Mouse (Mus musculus): Measurements from ENCODE around the gene Scgb2b3.

Scgb2b3 gene

GRCm38 (mm10) chr7:31362022-31362560 is at the start of gene Scgb2b3:
Scgb2b3 (minus strand) TSS chr7:31362072.
- DNase-seq: no peak

DNA sequence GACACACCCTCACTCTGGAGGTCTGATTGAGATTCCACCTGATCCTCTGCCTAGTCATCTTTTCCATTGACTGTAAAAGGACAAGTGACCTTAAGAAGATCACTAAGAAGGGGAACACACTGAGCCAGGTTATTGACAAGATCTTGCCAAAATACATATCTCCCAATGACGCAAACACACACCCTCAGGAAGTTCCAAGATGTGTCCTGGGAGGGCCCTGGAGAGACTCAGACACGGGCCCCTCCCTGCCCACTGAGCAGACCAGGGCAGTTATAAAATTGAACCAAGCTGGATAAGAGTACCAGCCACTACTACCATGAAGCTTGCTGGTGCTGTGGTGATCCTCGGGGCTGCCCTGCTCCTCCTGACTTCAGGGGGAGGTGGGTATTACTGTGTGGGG is 13.4 kb upstream of the Scgb2b3 start, which contains the start of gene Scgb1b3:
Gene Scgb1b3 (plus strand): TSS at position 301 of the 400 bp plus-strand sequence.
- no peak for DNase-seq

Measured in liver (tissue).